Mouse (Mus musculus): ENCODE results near the gene Gucy2g.

Gucy2g gene

GRCm38 (mm10) chr19:55247991-55248520 is 7.0 kb upstream of the Gucy2g start:
- intact Hi-C loops (cut with DNase I) = no loop called here

- intact Hi-C loops (cut with DNase I) = no loop called here
These were observed 6.5 kb upstream of the Gucy2g start for GRCm38 (mm10) chr19:55247563-55247962.

- intact Hi-C loops (cut with DNase I) = no loop called here
These were observed 3.8 kb upstream of the Gucy2g start for GRCm38 (mm10) chr19:55244791-55245231.

GRCm38 (mm10) chr19:55239766-55240426 is 1.1 kb downstream of the Gucy2g start:
- intact Hi-C loops (cut with DNase I) = no loop called here

GRCm38 (mm10) chr19:55236564-55236963 is 4.5 kb downstream of the Gucy2g start:
- intact Hi-C loops (cut with DNase I) = no loop called here

GRCm38 (mm10) chr19:55236026-55236425 is 5.0 kb downstream of the Gucy2g start:
- intact Hi-C loops (cut with DNase I) = no loop called here

- intact Hi-C loops (cut with DNase I) = no loop called here
These were observed 8.9 kb downstream of the Gucy2g start for GRCm38 (mm10) chr19:55232136-55232535.

- intact Hi-C loops (cut with DNase I) = no loop called here
These were observed 10.0 kb downstream of the Gucy2g start for GRCm38 (mm10) chr19:55231081-55231480.

- intact Hi-C loops (cut with DNase I) = no loop called here
These were observed 13.9 kb downstream of the Gucy2g start for GRCm38 (mm10) chr19:55227135-55227534.

GRCm38 (mm10) chr19:55226621-55227020 is 14.4 kb downstream of the Gucy2g start:
- intact Hi-C loops (cut with DNase I) = no loop called here

GRCm38 (mm10) chr19:55222268-55222667 is 18.8 kb downstream of the Gucy2g start:
- intact Hi-C loops (cut with DNase I) = loop anchor here (5.0 kb wide), 1 partner anchor 40 kb away; no protein-coding TSS in a partner anchor

- intact Hi-C loops (cut with DNase I) = loop anchor here (5.0 kb wide), 1 partner anchor 41 kb away; no protein-coding TSS in a partner anchor
These were observed 19.8 kb downstream of the Gucy2g start for GRCm38 (mm10) chr19:55221208-55221607.

GRCm38 (mm10) chr19:55219359-55219758 is 21.7 kb downstream of the Gucy2g start:
- intact Hi-C loops (cut with DNase I) = loop anchor here (2.0 kb wide), 1 partner anchor 85 kb away; no protein-coding TSS in a partner anchor

- intact Hi-C loops (cut with DNase I) = loop anchor here (2.0 kb wide), 1 partner anchor 86 kb away; no protein-coding TSS in a partner anchor
These were observed 22.3 kb downstream of the Gucy2g start for GRCm38 (mm10) chr19:55218741-55219221.

- intact Hi-C loops (cut with DNase I) = loop anchor here (2.0 kb wide), 1 partner anchor 87 kb away; no protein-coding TSS in a partner anchor
These were observed 22.8 kb downstream of the Gucy2g start for GRCm38 (mm10) chr19:55218192-55218739.

- intact Hi-C loops (cut with DNase I) = no loop called here
These were observed 23.7 kb downstream of the Gucy2g start for GRCm38 (mm10) chr19:55217365-55217764.

- intact Hi-C loops (cut with DNase I) = no loop called here
These were observed 24.2 kb downstream of the Gucy2g start for GRCm38 (mm10) chr19:55216876-55217275.

- intact Hi-C loops (cut with DNase I) = no loop called here
These were observed 27.3 kb downstream of the Gucy2g start for GRCm38 (mm10) chr19:55213617-55214340.

GRCm38 (mm10) chr19:55211698-55212097 is 29.3 kb downstream of the Gucy2g start:
- intact Hi-C loops (cut with DNase I) = no loop called here

- intact Hi-C loops (cut with DNase I) = loop anchor here (5.0 kb wide), 1 partner anchor 1167 kb away; the partner anchor contains the start of gene Adra2a
These were observed 32.0 kb downstream of the Gucy2g start for GRCm38 (mm10) chr19:55209084-55209483.

GRCm38 (mm10) chr19:55208654-55209053 is 32.4 kb downstream of the Gucy2g start:
- intact Hi-C loops (cut with DNase I) = loop anchor here (5.0 kb wide), 1 partner anchor 1166 kb away; the partner anchor contains the start of gene Adra2a
